Mouse (Mus musculus) lung, embryonic 16.5 days (tissue): ENCODE measurements around the gene Aspg. TPM values are rescaled to one million over a fixed set of nuclear protein-coding genes. Genes with fewer than 3 reads are reported as not detected.
A peak's percentile ranks its signal among the peaks of the same experiment; 100 is the strongest.

Source experiments
- ATAC-seq: fragments of 200-750 bp; cut with Nextera tagmentation; 2 replicates; pipeline ENCODE4 v1.8.0; 2017; ENCODE audit warnings: low read depth, mild to moderate bottlenecking, moderate library complexity
- H3K27ac ChIP-seq: fragments of 300-500 bp; sonication (generic); 2 replicates; pipeline ENCODE4 v1.5.1; 2014; ENCODE audit warnings: mild to moderate bottlenecking, control low read depth, low read length
- H3K27me3 ChIP-seq: fragments of 300-500 bp; sonication (generic); 2 replicates; pipeline ENCODE4 v1.6.1; 2014; ENCODE audit warnings: low read depth, low read length, mixed read lengths; ENCODE audit not compliant: control insufficient read depth, insufficient read depth
- H3K36me3 ChIP-seq: fragments of 300-500 bp; sonication (generic); 2 replicates; pipeline ENCODE4 v1.6.1; 2014; ENCODE audit warnings: low read length; ENCODE audit not compliant: control insufficient read depth, insufficient read depth
- H3K4me1 ChIP-seq: fragments of 300-500 bp; sonication (generic); replicated peaks from 2 replicates; pipeline ENCODE4 v1.6.1; 2014; ENCODE audit warnings: low read length, mixed read lengths; ENCODE audit not compliant: control insufficient read depth, insufficient read depth
- H3K4me2 ChIP-seq: fragments of 300-500 bp; sonication (generic); 2 replicates; pipeline ENCODE4 v1.6.1; 2014; ENCODE audit warnings: low read depth, low read length, control low read depth
- H3K4me3 ChIP-seq: fragments of 300-500 bp; sonication (generic); 2 replicates; pipeline ENCODE4 v1.5.1; 2014; ENCODE audit warnings: mild to moderate bottlenecking, low read length, control low read depth
- H3K9ac ChIP-seq: fragments of 300-500 bp; sonication (generic); 2 replicates; pipeline ENCODE4 v1.6.1; 2014; ENCODE audit warnings: low read length, control low read depth
- H3K9me3 ChIP-seq: fragments of 300-500 bp; sonication (generic); 2 replicates; pipeline ENCODE4 v1.6.1; 2016; ENCODE audit warnings: low read length; ENCODE audit not compliant: control insufficient read depth
- WGBS: fragments of 180-500 bp; shearing (Covaris S2); extraction: QIAGEN DNeasy Blood & Tissue Kit; methylation state at CpG from one replicate; pipeline ENCODE4 v1.1.7; 2014; 5-methylcytosine and 5-hydroxymethylcytosine counted together
- polyA plus RNA-seq: library from polyadenylated mRNA; unstranded; fragments of >200 nt; fragmentation: Nextera tagmentation; extraction: Ambion mirVana; gene quantifications from 2 replicates; pipeline ENCODE4 v1.2.1, GENCODE M21; 2015

Gene Aspg
- polyA plus RNA-seq, 1 experiment from 2014 or later = 3.2 TPM

GRCm38 (mm10) chr12:112109701-112110100 lies 3.2 kb downstream of the Aspg start:
- peaks cover 7% of the 10 kb centered on the region for H3K4me1 ChIP-seq
- peaks cover 5% of the 10 kb centered on the region; the same call in 1 of the 2 replicates for H3K27me3 ChIP-seq
- H3K4me3 ChIP-seq = no peak overlapping the region
- no peak overlapping the region for H3K27ac ChIP-seq
- 71% methylated on average over 9 of the region's 9 CpGs for WGBS
- no peak overlapping the region for H3K9ac ChIP-seq
- no peak overlapping the region for H3K4me2 ChIP-seq
- no peak for ATAC-seq
- no peaks in the 10 kb centered on the region for H3K9me3 ChIP-seq
- no peaks in the 10 kb centered on the region for H3K36me3 ChIP-seq

- Histone ChIP-seq H3K27me3 (peaks cover 5% of the 10 kb centered on the region; the same call in 1 of the 2 replicates), H3K4me1 (peaks cover 7% of the 10 kb centered on the region)
- WGBS = 83% methylated on average over 5 of the region's 5 CpGs
These were observed 4.8 kb downstream of the Aspg start for GRCm38 (mm10) chr12:112111323-112111722.

GRCm38 (mm10) chr12:112112235-112112634 lies 5.8 kb downstream of the Aspg start:
- Histone ChIP-seq H3K9ac (no peak overlapping the region), H3K4me2 (no peak overlapping the region), H3K27ac (no peak overlapping the region), H3K27me3 (no peaks in the 10 kb centered on the region), H3K36me3 (no peaks in the 10 kb centered on the region), H3K4me3 (no peak overlapping the region), H3K9me3 (no peaks in the 10 kb centered on the region), H3K4me1 (no peaks in the 10 kb centered on the region)
- ATAC-seq = no peak
- 86% methylated on average over 6 of the region's 6 CpGs for WGBS

More at GRCm38 (mm10) chr12:112111323-112111722, 4.8 kb downstream of the Aspg start:
- H3K27ac ChIP-seq = no peak overlapping the region
- no peaks in the 10 kb centered on the region for H3K9me3 ChIP-seq
- no peak for ATAC-seq
- H3K36me3 ChIP-seq = no peaks in the 10 kb centered on the region
- H3K4me3 ChIP-seq = no peak overlapping the region
- H3K9ac ChIP-seq = no peak overlapping the region
- no peak overlapping the region for H3K4me2 ChIP-seq

DNA sequence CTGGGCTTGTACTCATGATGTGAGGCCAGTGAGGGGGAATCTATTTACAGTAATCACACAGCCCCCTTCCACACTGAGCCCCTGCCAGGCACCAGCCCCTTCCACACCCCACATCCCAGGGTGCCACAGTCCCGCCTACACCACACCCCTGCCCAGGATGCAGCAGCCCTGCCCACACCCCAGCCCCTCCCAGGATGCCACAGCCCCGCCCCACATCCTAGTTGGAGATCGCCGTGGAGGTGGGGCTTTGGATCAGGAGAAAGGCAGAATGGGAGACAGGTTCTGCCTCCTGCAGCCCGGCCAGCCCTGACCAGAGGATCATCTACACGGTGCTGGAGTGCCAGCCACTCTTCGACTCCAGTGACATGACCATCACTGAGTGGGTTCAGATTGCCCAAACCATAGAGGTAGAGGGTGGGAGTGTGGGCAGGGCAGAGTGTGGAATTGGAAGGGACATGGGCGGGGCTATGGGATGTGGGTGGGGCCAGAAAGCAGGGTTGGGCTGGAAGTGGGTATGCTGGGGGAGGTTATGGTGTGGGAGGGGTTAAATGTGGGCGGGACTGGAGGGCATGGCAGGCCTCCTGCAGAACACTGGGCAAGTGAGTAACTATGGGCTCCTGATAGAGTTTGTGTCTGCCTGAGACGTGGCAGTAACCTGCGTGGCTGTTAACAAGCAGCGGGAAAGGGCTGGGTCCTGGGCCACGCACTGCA lies 6.4 kb downstream of the Aspg start:
- H3K36me3 ChIP-seq = no peaks in the 10 kb centered on the region
- ATAC-seq = peak; percentile 27; the same call in 1 of the 2 replicates
- no peak overlapping the region for H3K4me3 ChIP-seq
- no peaks in the 10 kb centered on the region for H3K4me1 ChIP-seq
- H3K27me3 ChIP-seq = no peaks in the 10 kb centered on the region
- no peak overlapping the region for H3K27ac ChIP-seq
- WGBS = 20% methylated on average over 13 of the region's 13 CpGs
- no peak overlapping the region for H3K9ac ChIP-seq
- no peaks in the 10 kb centered on the region for H3K9me3 ChIP-seq
- H3K4me2 ChIP-seq = no peak overlapping the region

GRCm38 (mm10) chr12:112113710-112114109 lies 7.2 kb downstream of the Aspg start:
- no peak overlapping the region for H3K4me2 ChIP-seq
- WGBS = 14% methylated on average over 7 of the region's 7 CpGs
- H3K4me3 ChIP-seq = no peak overlapping the region
- H3K9me3 ChIP-seq = no peaks in the 10 kb centered on the region
- H3K9ac ChIP-seq = no peak overlapping the region
- no peaks in the 10 kb centered on the region for H3K4me1 ChIP-seq
- H3K27me3 ChIP-seq = no peaks in the 10 kb centered on the region
- ATAC-seq = peak; percentile 50
- no peaks in the 10 kb centered on the region for H3K36me3 ChIP-seq
- no peak overlapping the region for H3K27ac ChIP-seq

GRCm38 (mm10) chr12:112117006-112117405 lies 10.5 kb downstream of the Aspg start:
- Histone ChIP-seq H3K4me3 (no peak overlapping the region), H3K36me3 (no peaks in the 10 kb centered on the region), H3K27me3 (no peaks in the 10 kb centered on the region), H3K4me1 (no peaks in the 10 kb centered on the region), H3K27ac (no peak overlapping the region), H3K9ac (no peak overlapping the region), H3K4me2 (no peak overlapping the region), H3K9me3 (no peaks in the 10 kb centered on the region)
- WGBS = 74% methylated on average over 5 of the region's 5 CpGs
- ATAC-seq = no peak

DNA sequence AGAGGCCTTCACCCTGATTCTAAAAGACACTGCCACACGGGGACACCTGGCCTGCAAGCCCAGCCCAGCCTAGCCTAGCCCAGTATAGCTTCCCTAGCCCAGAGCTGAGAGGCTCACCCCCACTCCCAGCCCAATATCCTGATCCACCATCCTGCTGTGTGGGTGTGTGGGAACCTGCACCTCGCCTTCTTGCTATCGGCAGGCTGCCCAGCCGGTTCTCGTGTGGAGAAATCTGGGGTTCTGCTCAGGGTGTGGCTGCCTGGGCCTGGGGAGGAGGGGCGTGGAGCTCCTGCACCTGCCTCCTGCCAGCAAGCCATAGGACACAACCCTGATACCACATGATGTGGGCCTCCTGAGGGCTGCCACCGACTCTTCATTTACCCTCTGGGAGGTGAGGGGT lies 11.2 kb downstream of the Aspg start:
- 73% methylated on average over 7 of the region's 7 CpGs for WGBS
- H3K27ac ChIP-seq = no peak overlapping the region
- H3K27me3 ChIP-seq = no peaks in the 10 kb centered on the region
- H3K9ac ChIP-seq = no peak overlapping the region
- no peaks in the 10 kb centered on the region for H3K9me3 ChIP-seq
- H3K4me3 ChIP-seq = no peak overlapping the region
- ATAC-seq = no peak
- no peaks in the 10 kb centered on the region for H3K4me1 ChIP-seq
- no peaks in the 10 kb centered on the region for H3K36me3 ChIP-seq
- H3K4me2 ChIP-seq = no peak overlapping the region

DNA sequence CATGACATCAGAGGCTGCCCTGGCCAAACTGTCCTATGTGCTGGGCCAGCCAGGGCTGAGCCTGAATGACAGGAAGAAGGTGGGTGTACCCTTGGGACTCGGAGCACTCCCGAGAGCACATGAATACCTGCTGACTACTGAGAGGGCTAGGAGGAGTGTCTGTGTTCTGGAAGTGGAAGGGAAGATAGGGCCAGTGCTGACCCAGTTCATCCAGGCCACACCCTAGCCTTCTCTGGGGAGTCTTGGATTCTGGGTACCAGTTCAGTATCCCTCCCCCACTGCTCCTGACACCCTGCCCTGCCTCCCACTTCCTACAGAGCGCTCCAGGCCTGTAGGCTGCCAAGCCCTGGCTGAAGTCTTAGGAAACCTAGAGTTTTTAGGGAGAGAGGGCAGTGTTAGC lies 14.7 kb downstream of the Aspg start:
- Histone ChIP-seq H3K9ac (no peak overlapping the region), H3K4me3 (no peak overlapping the region), H3K4me2 (no peak overlapping the region), H3K4me1 (peaks cover under 1% of the 10 kb centered on the region; the same call in 1 of the 2 replicates), H3K27ac (no peak overlapping the region), H3K9me3 (no peaks in the 10 kb centered on the region), H3K36me3 (no peaks in the 10 kb centered on the region), H3K27me3 (no peaks in the 10 kb centered on the region)
- 68% methylated on average over 3 of the region's 3 CpGs for WGBS
- ATAC-seq = no peak

- ATAC-seq = peak; percentile 60
- Histone ChIP-seq H3K9me3 (no peaks in the 10 kb centered on the region), H3K4me3 (no peak overlapping the region), H3K27ac (peak overlapping the region; percentile 9), H3K27me3 (peaks cover 2% of the 10 kb centered on the region; the same call in 1 of the 2 replicates), H3K4me1 (peaks cover 5% of the 10 kb centered on the region; the same call in 1 of the 2 replicates), H3K4me2 (no peak overlapping the region), H3K36me3 (no peaks in the 10 kb centered on the region), H3K9ac (no peak overlapping the region)
- WGBS = 52% methylated on average over 14 of the region's 14 CpGs
These were observed 19.4 kb downstream of the Aspg start for GRCm38 (mm10) chr12:112125903-112126302.
